Mouse (Mus musculus): ENCODE measurements around the gene Ggt6. TPM values are rescaled to one million over a fixed set of nuclear protein-coding genes. Genes with fewer than 3 reads are reported as not detected.

Gene Ggt6
- total and polyA plus RNA-seq, 3 experiments = 0.13 to 0.19 TPM; not detected in 1

DNA sequence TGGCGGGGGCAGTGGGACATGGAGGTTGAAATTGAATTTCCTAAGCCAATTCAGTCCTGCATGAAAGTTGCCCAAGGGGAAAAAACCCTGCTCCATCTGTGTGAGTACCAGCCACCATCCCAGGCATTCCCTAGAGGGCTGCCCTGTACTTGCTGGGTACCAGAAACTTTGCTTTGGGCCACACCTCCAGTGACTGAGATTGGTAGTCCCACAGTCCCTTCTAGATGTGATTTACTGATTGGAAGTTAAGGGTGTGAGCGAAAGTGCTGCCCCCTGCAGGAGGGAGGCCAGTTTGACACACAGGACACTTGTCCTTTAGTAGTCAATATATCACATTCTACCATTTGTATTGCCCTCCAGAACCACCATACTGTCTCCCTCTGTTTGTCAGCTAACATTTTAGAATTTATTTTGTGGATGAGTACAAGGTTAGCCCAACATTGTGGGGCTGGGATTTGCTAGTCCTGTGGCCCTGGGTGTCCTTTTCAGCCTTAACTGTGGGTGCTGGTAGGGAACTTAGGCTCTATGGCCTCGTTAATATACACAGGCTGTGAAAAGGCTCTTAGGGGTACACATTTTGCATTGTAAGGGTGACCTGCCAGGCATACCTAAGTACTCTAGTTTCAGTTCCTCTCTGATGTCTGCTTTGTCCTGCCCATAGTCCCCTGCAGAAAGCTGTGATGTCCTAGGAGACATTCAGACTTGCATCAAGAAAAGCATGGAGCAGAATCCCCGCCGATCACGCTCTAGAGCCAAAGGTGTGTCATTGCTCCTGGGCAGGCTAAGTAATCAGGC, 11.2 kb downstream of the Ggt6 start:
- H3K36me3 ChIP-seq (replicated peaks in 1 of 2; ENCODE audit: control insufficient read depth in 1 of 2, insufficient read depth in 1 of 2, low read length in 1 of 2) = peaks cover 91 to 95% of the 10 kb centered on the region in 2 experiments
- in situ Hi-C loops (cut with MboI; ENCODE audit: low pct_ligation_motif_present, low pct_unique_long_range_greater_than_20kb, low sequenced_read_pairs) (loop anchor here (25.0 kb wide), 1 partner anchor 566 kb away; the partner anchor contains the start of gene Camkk1), dilution Hi-C loops (cut with MboI; ENCODE audit: extremely low pct_ligation_motif_present, extremely low pct_unique_long_range_greater_than_20kb, low sequenced_read_pairs) (no loop called here)
- peak overlapping the region; percentile 78 for H3K27ac ChIP-seq (ENCODE audit: insufficient read depth, low read depth)
- peak; percentile 96 for DNase-seq (ENCODE audit: extremely low read depth)
- H3K79me2 ChIP-seq (replicated peaks; ENCODE audit: control insufficient read depth, extremely low read depth, insufficient read depth, poor library complexity, severe bottlenecking) = peaks cover 37% of the 10 kb centered on the region
- H3K27me3 ChIP-seq (replicated peaks) = no peaks in the 10 kb centered on the region
- no peaks in the 10 kb centered on the region for H3K9me3 ChIP-seq (replicated peaks; ENCODE audit: low read length)
- H3K4me3 ChIP-seq (replicated peaks in 1 of 3; ENCODE audit: low read depth in 2 of 3, low read length in 2 of 3, poor library complexity in 1 of 3) = no peak overlapping the region
- peaks cover 46 to 93% of the 10 kb centered on the region in 2 experiments for H3K4me1 ChIP-seq (ENCODE audit: control insufficient read depth in 1 of 2, insufficient read depth in 2 of 2)
- H3K9ac ChIP-seq (ENCODE audit: insufficient read depth, low read depth) = no peak overlapping the region
- H3K4me2 ChIP-seq (ENCODE audit: insufficient read depth, low read depth, poor library complexity, severe bottlenecking) = peak overlapping the region; percentile 19
- TF ChIP-seq POLR2A (IDR thresholded peaks at IDR 0.05; ENCODE audit: low read depth, low read length) = no peak; the same call in 1 of the 2 replicates
- no peak for TF ChIP-seq NELFE (IDR thresholded peaks at IDR 0.05; ENCODE audit: low read depth, low read length)
- TF ChIP-seq E2F4 (IDR thresholded peaks at IDR 0.05; ENCODE audit: insufficient replicate concordance, low read depth, low read length) = no peak
- no peak; the same call in none of the 2 replicates for TF ChIP-seq RAD21 (IDR thresholded peaks at IDR 0.05; ENCODE audit: low read depth, low read length)
- TF ChIP-seq SMC3 (IDR thresholded peaks at IDR 0.05; ENCODE audit: low read depth, low read length) = peak; percentile 23
- peak; percentile 84 to 90 for TF ChIP-seq CTCF (conservative IDR thresholded peaks at IDR 0.05 in 1 of 2, IDR thresholded peaks at IDR 0.05 in 1 of 2; ENCODE audit: low read depth in 2 of 2, low read length in 2 of 2)
- 0 out of 2 replicates have a peak, but pooled peaks have one; percentile 27 for TF ChIP-seq NRF1 (IDR thresholded peaks at IDR 0.05; ENCODE audit: low read depth, low read length)
- TF ChIP-seq SIN3A (IDR thresholded peaks at IDR 0.05; ENCODE audit: low read length) = peak; percentile 81
- TF ChIP-seq ELF1 (IDR thresholded peaks at IDR 0.05; ENCODE audit: low read depth, low read length) = no peak
- peak; percentile 99 for TF ChIP-seq IRF4 (IDR thresholded peaks at IDR 0.05; ENCODE audit: low read depth, low read length)
- no peak for TF ChIP-seq PAX5 (IDR thresholded peaks at IDR 0.05; ENCODE audit: low read length)
- TF ChIP-seq MXI1 (IDR thresholded peaks at IDR 0.05; ENCODE audit: low read depth, low read length) = no peak
- TF ChIP-seq ZNF384 (IDR thresholded peaks at IDR 0.05; ENCODE audit: low read depth, low read length) = no peak
- no peak for TF ChIP-seq USF2 (conservative IDR thresholded peaks at IDR 0.05; ENCODE audit: low read depth, low read length)
- TF ChIP-seq TCF12 (IDR thresholded peaks at IDR 0.05; ENCODE audit: low read depth, low read length) = peak; percentile 42; the same call in 1 of the 2 replicates
- peak; percentile 50; the same call in 1 of the 2 replicates for TF ChIP-seq MYC (IDR thresholded peaks at IDR 0.05; ENCODE audit: low read depth, low read length)
- TF ChIP-seq ETS1 (conservative IDR thresholded peaks at IDR 0.05; ENCODE audit: low read depth, low read length) = peak; percentile 55
- TF ChIP-seq MEF2A (IDR thresholded peaks at IDR 0.05; ENCODE audit: borderline replicate concordance, low read depth, low read length) = peak; percentile 62; the same call in 1 of the 2 replicates
- TF ChIP-seq ZMIZ1 (IDR thresholded peaks at IDR 0.05; ENCODE audit: low read depth, low read length) = no peak
- no peak for TF ChIP-seq USF1 (IDR thresholded peaks at IDR 0.05; ENCODE audit: low read depth, low read length)
- TF ChIP-seq BHLHE40 (IDR thresholded peaks at IDR 0.05; ENCODE audit: low read depth, low read length) = peak; percentile 76
- TF ChIP-seq JUN (IDR thresholded peaks at IDR 0.05; ENCODE audit: insufficient read depth, low read depth, low read length) = no peak
- peak; percentile 33; the same call in 1 of the 2 replicates for TF ChIP-seq MAZ (IDR thresholded peaks at IDR 0.05; ENCODE audit: low read depth, low read length)
- no peak for TF ChIP-seq CHD1 (IDR thresholded peaks at IDR 0.05; ENCODE audit: low read depth, low read length)
- no peak for TF ChIP-seq MAFK (IDR thresholded peaks at IDR 0.05; ENCODE audit: insufficient replicate concordance, low read length)
- TF ChIP-seq JUND (conservative IDR thresholded peaks at IDR 0.05; ENCODE audit: low read depth, low read length) = peak; percentile 58
- TF ChIP-seq UBTF (IDR thresholded peaks at IDR 0.05; ENCODE audit: low read depth, low read length) = no peak
- peak; percentile 65 for TF ChIP-seq HCFC1 (IDR thresholded peaks at IDR 0.05; ENCODE audit: low read depth, low read length)
- no peak for TF ChIP-seq GABPA (IDR thresholded peaks at IDR 0.05; ENCODE audit: insufficient replicate concordance, low read depth, low read length)
- TF ChIP-seq MAX (IDR thresholded peaks at IDR 0.05; ENCODE audit: low read length) = no peak; the same call in 1 of the 2 replicates
- no peak for TF ChIP-seq ZKSCAN1 (IDR thresholded peaks at IDR 0.05; ENCODE audit: borderline replicate concordance, low read depth, low read length)
- TF ChIP-seq EP300 (IDR thresholded peaks at IDR 0.05; ENCODE audit: low read length) = peak; percentile 95
- TF ChIP-seq KAT2A (IDR thresholded peaks at IDR 0.05; ENCODE audit: insufficient replicate concordance, low read length) = no peak
- TF ChIP-seq CHD2 (IDR thresholded peaks at IDR 0.05; ENCODE audit: low read length) = 0 out of 2 replicates have a peak, but pooled peaks have one; percentile 39
- TF ChIP-seq TBP (conservative IDR thresholded peaks at IDR 0.05; ENCODE audit: low read depth, low read length) = no peak
- TF ChIP-seq ZC3H11A (IDR thresholded peaks at IDR 0.05; ENCODE audit: low read depth, low read length) = no peak
- TF ChIP-seq POLR2AphosphoS2 (IDR thresholded peaks at IDR 0.05; ENCODE audit: low read depth, low read length) = 0 out of 2 replicates have a peak, but pooled peaks have one; percentile 43
- no peak for TF ChIP-seq RCOR1 (conservative IDR thresholded peaks at IDR 0.05; ENCODE audit: low read depth, low read length)
